Mouse (Mus musculus) lung, postnatal 14 days (tissue): Measurements from ENCODE around the gene Ddn.
"Not testable (repeated sequence)": the region's sequence is repeated elsewhere in the genome, so short reads cannot be mapped to it uniquely, and the experiment has no call there.

Experiments used
- DNase-seq: peaks from one replicate; pipeline ENCODE4 v3.0.0; 2021

The Ddn gene

DNA sequence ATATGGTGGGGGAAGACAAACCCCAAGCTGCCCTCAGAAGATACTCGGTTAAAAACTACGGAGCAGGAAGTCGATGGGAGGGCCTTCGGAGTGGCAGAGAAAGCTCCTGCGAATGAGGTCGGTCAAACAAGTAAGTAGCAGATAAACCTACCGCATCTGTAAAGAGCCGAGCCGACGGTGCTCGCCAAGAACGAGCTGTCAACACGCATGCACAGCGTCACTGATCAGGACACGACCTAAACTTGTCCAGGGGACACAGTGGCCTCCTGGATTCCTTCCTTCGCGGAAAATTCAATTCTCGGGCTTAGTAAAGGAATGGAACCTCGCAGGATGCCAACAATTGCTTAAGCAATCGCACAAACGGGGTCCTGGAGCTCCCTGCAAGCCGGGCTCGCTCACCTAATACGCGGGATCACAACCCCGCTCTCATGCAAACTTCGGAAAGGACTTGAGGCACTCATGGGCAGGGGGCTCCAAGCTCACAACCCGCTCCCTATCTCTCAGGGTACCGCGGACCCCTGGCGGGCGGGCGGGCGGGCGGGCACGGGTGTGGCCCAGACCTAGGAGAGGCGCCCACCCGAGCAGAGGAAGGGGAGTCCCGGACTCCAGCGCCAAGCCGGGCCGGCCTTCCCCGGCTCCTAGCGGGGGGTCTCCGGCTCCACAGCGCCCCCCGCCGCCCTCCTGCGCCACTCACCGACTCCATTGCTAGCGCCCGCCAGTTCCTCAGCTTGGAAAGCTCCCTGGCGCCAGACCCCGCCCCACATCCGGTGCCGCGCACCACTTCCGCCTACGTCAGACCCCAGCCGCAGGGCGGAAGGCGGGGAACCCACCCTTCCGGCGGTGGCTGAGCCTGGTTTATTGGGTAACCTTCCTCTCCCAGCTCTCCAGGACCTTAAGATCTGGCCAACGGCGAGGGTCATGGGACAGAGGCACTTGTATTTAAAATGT is 21.7 kb upstream of the Ddn start, which contains the start of gene Prkag1:
Gene Prkag1, minus strand, starts transcription at position 786 of the 948 bp plus-strand sequence.
- peak; percentile 98 for DNase-seq

DNA sequence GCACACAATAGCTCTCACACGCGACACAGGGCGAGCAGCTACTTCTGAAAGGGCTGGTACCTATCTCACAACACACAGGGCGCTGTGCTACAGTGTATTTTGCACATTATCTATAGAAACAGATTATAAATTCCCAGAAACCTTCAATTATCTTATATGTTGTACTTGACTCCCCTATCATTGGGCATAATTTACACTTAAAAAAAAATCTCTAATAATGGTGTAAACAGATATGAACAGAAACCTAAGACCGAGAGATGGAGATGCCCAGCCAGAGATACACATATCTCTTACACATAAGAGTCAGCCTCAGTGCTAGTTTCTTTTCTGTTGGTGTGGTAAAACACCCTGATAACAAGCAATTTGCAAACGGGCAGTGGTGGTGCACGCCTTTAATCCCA is 18.3 kb upstream of the Ddn start:
- DNase-seq = no peak

DNA sequence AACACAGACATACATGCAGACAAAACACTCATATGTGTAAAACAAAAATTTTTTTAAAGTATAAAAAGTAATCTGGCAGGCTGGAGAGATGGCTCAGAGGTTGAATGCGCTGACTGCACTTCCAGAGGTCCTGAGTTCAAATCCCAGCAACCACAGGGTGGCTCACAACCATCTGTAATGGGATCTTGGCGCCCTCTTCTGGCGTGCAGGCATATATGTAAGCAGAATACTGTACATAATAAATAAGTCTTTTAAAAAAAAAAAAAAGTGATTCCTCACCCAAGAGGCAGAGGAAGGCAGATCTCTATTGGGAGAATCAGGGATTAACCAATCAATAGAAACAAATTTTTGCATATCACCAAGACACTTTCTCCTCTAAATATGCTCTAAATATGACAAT is 14.1 kb upstream of the Ddn start:
- no peak for DNase-seq

DNA sequence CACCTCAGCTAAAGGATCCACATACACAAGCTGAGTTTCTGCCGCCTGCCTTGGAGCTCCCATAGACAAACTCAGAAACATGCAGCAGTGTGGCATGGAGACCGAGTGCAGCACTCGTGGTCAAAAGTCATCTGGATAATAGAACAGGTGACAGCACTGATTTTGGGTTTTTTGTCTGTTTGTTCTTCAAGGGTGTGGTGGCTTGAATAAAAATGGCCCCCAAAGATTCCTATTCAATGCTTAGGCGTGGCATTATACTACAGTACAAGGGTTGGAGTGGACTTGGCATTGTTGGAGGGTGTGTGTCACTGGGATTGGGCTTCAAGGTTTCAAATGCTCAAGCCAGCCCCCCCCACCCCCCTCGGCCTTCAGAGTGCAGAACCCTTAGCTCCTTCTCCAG is 12.9 kb upstream of the Ddn start:
- no peak for DNase-seq

DNA sequence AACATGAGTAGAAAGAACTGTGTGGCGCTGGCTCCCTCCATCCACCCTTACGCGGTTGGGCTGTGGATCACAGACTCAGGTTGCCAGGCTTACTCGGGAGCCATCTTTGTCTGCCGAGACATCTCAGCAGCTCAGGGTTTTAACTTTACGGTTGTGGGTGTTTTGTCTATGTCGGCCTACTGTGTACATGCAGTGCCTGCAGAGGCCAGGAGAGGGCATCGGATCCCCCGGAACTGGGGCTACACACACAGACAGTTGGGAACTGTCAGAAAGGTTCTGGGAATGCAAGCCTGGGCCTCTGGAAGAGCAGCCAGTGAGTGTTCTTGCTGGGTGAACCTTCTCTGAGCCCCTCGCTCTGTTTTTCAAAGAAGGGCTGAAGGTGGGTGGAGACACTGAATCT is 12.1 kb upstream of the Ddn start:
- peak; percentile 24 for DNase-seq

DNA sequence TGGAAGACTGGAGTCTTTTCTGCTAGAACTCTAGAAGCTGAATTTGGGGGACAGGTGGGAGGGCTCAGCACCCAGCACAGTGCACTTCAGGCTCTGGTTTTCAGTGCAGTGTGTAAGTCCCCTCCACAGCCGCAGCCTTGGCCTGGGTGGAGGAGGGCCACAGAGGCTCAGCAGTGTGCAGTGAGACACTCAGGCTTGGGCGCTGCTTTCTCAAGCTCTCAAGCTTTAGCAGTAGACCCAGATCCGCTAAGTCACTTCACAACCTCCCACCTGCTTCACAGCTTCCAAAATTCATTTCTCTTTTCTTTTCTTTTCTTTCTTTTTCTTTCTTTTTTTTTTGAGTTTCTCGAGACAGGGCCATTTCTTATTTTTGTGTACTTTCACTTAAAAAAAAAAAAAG is 11.6 kb upstream of the Ddn start:
- DNase-seq = no peak

DNA sequence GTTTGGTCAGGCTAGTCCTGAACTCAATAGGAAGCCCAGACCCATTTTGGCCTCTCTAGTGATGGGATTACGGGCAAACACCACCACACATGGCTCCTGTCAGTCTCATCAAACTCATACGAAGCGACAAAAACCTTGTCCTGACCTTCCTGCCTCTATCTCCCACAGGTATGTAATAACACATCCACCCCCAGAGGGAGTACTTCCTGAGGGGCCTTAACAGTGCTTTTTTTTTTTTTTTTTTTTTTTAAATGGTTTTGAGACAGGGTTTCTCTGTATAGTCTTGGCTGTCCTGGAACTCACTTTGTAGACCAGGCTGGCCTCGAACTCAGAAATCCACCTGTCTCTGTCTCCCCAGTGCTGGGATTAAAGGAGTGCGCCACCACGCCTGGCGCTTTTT is 8.9 kb upstream of the Ddn start:
- no peak for DNase-seq

DNA sequence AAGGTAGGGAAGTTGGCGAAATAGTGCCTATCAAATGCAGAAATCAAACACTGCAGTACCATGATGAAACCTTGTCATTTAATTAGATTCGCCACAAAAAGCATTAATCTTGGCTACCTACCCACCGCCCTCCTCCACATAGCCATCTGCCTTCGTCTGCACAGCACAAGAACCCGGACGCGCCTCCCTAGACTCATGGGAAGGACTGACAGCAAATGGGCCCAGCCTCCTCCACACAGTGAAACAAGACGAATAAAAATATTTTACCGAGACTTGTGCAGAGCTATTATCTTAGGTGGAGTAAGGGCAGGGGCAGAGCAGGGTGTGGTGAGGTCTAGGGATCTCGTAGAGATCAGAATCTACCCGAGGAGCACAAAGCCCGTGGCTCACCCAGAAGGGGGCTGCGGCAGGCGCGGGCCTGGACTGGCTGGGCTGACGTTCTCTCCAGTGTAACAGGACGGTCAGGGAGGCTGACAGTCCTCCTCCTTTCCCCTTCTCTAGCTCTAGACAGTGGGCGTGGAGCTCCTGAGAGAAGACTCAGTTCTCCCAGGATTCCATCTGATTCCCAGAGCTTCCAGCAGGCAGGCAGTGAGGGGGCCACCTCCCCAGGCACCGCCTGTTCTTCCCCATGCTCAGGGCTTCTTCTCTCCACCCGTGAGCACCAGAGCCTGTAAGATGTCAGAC is 3.6 kb upstream of the Ddn start:
- no peak for DNase-seq

DNA sequence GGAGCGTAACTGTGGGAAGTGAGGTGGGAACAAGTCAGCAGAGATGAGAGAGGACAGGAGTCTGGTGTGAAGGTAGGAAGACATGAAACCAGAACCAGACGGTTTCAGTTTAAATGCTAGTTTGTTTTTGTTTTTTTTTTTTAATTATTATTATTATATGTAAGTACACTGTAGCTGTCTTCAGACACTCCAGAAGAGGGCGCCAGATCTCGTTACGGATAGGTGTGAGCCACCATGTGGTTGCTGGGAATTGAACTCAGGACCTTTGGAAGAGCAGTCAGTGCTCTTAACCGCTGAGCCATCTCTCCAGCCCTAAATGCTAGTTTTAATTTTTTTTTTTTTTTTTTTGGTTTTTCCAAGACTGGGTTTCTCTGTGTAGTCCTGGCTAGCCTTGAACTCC is 922 bp upstream of the Ddn start:
- DNase-seq = not testable (repeated sequence)

DNA sequence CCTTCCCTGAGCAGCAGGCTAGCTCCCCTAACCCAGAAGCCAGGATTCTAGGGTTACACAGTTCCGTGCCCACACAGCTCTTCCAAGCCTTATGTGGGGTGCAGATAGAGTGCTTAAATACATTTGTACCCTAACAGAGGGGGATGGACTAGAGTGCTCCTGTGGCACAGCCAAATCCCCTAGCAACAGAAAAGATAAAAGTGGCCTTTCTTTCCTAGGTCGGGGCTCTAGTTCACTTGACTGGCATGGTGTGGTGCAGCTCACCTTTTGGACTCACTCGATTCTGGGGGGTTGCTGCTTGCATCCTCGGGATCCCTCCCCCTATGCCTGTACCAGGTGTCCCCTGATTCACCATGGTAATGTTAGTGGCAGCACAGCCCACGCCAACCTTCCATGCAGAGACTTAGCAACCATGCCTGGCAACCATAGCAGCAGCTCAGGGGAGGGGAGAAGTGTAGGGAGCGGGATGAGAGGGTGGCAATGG is 597 bp downstream of the Ddn start:
- no peak for DNase-seq

DNA sequence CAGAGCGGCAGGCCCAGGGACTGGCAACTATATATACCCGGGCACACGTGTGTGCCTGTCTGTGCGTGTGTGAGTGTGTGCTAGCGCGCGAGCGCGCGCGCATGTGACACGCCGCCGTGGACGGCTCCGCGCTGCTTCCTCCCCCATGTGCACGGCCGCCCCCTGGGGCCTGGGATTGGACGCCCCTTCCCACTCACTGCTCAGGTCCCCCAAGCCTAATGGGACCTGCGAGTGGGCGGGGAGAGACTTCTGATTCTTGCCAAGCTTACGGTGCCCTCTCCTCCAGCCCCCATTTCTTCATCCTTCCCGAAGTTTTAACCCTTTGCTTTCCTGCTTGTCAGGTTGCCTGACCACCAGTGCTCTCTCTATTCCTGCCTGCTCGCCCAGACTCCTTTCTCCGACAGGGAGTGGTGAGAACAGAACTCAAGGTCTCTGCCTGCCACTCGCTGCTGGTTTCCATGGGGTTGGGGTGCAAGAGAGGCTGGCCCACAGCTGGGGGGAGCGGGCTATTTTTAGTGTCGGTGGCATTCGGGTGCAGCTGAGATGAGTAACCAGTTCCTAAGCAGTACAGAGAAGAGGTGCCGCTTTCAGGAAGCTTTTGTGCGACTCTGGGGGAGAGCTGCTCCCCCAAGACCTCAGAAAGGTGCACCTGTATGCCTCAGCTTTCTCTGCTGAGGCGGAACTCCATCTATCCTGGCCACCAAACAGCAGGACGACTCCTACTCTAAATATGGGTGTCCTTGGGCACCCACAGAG is 1.2 kb downstream of the Ddn start:
- peak; percentile 46 for DNase-seq

DNA sequence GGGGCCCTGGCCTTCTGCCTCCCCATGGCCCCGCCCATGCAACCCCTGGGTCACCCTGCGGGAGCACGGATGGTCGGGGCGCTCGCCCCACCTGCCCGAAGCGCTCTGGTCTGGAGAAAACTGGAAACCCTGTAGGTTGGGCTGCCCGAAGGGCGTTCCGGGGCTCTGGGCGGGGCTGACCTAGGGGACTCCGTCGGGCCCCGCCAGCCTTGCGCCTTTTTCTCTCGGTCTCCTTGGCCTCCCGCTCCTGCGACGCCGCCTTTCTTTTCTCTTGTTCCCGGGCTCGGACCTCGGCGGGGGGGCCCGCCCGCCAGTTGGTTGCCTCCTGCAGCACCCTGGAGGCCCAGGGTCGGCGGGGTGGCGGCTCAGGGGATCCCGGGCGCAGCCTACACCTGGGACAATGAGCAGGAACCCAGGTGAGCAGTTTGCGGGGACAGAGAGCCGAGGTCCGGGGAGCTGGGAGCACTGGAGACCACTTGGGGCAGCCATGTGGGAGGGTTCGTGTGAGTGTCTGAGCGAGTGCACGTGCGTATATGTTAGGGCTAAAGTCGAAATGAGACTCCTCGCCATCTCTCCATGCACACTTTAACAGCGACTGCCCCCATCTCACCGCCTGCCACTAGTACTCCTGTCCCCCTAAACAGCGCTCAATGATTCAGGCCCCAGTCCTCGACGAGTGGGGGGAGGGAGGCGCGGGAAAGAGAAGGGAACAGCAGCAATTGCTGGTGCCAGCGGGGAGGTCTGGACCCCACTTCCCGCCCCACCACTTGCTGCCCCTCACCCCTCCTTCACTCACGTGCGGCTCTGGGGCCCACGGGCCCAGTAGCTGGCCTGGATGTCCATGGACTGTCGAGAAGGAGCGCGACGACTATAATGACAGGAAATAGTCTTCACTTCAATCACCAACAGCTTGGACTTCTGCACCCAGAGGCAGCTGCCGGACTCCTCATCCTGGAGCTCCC is 2.2 kb downstream of the Ddn start:
- no peak for DNase-seq

DNA sequence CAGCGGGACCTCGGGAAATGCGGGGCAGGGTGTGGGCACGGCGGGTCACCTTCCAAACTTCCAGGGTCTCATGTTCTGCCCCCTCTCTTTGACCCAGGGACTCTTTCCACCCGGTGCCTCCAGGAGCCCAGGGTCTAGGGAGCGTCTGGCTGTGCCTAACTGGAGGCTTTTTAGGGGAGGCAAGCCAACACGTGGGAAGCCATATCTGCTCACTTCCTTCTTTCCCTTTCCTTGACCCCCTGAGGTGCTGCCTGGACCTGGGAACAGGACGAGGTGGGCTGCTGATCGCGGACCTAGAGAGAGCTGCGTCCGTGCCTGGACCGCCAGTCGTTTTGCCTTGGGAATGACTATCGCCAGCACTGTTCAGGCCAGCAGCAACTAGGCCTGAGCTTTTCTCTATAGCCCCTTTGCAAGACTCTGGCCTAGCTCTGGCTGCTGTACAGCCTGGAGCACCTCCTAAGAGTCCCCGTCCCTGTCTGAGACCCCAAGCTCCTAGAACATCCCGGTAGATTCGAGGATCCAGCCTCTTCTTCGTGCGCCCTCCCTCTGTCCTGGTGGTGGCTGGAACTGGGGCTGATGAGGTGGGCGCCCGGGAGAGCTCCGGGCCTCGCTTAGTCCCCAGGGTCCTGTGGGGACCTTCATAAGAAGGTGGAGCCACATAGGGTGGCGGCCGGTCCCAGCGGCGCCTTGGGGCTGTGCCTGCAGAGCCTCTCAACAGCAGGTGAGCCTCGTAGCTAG is 3.0 kb downstream of the Ddn start:
- no peak for DNase-seq

DNA sequence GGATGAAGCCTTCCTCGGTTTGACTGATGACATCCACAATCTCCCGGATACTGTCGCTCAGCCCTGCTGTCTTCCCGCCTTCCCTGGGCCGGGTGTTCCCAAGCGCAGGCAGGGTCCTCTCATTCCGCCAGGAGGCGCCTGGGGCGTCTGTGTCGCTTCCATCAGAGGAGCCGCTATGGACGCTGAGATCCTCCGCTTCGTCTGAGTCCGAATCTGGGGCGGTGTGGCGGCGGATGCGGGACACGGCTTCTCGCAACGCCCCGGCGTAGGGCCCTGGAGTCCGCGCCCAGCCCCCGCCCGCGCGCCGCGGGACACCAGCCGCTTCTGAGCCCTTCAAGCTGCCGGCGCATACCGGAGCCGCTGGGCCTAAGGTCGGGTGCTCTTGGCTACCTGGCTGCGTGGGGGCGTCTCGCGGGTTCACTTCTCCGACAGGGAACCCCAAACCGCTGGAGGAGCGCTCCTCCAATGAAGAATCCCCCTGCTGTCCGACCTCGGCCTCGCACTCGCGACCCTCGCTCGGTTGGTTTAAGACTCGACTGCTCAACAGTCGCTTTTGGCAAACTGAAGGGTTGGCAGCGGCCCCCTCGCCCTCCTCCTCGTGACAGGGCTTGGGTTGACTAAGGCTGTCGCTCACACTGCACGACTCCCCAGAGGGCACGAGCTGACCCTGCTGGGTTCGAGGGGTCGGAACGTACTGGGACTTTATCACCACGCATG is 3.8 kb downstream of the Ddn start:
- DNase-seq = peak; percentile 79

DNA sequence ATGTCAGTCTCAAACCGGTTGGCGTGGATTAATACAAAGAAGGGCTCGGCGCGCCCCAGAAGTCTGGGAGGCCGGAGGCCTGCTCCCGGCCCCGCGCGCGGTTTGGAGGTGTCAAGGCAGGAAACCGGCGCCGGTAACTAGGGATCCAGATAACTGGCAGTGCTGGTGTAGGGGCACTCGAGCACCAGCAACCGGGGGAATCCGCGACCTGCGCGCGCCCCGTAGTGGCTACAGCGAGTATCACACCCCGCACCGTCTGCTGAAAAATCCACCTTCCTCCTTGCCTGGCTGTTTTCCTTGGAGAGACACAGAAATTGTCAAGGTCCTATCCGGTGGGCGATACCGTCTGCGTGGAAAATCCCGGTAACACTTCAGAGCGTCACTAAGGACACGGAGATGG is 5.2 kb downstream of the Ddn start:
- DNase-seq = peak; percentile 89

DNA sequence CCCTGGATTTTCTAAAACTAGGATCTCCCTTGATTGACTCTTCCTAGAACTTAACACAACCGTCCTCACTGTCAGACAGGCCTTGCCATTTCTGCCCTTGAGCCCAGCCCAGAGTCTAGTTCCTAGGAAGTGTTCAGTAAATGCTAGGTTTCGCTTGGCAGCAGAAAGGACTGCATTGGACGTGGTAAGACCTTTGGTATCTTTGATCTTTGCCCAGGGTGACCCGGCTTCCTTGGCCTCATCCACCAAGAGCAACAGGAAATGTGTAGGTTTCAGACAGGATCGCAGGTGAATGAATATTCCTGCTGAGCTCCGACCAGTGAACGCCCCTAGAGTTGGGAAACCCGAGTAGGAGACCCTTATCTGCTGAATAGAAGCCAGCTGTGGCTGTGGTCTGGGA is 6.4 kb downstream of the Ddn start:
- no peak for DNase-seq

DNA sequence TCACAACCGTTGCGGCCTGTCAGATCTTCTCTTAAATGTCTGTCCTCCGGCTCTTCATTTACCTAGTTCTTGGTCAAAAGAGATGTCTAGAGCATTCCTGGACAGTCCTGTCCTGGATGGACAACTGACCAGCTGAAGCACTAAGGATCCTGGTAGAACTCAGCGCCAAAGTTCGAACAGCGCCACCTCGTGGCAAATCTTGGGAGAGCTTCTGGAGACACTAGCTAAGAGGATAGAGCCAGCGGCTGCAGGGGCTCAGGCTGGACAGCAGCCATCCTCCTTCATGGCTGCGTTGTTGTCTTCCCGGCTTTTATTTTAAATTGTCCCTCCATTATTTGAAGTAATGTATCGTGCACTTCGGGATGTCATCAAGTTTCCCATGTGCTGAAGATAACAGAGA is 9.9 kb downstream of the Ddn start:
- DNase-seq = peak; percentile 90

DNA sequence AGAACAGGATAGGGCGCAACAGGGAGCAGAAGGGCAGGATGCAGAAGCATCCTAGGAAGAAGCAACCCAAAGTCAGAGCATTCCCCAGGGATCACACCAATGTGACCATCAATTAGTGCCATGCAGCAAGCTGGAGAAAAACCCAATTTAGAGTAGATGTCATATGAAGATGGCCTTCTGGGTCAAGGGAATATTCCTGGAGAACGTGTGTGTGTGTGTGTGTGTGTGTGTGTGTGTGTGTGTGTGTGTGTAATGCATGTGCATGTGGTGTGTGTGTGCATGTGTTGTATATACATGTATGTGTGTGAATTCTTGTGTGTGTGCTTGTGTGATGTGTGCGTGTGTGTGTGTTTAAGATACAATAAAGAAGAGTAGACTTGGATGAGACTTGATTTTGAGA is 10.4 kb downstream of the Ddn start:
- DNase-seq = no peak

DNA sequence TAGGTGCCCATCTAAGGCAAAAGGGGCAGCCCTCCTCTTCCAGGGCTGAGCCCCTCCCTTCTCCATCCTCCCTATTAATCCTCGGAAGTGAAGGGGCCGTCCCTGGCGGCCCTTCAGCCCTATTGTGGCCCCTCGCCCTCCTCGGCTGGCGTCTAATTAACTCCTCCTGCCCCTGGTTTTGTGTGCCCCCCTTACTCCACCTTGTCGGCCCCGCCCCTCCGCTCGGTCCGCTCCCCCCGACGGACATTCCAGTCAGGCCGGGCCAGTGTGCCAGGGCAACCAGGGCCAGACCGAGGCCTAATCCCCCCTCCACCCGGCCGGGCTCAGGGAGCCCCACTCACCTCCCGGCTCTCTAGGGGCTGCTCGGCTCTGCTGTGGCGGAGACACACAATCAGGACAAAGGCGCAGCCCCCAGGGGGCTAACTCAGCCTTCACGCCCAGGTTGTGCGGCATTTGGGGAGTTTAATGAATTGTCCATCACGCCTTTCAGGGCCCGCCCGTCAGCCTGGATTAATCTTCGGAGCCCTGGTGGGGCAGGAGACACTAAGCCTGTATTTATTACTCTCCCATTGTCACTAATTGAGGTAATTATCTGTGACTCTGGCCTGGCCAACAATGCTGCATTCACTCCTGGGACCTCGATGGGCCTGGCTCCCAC is 11.3 kb downstream of the Ddn start:
- DNase-seq = no peak
